Mouse (Mus musculus): ENCODE measurements at regions not wholly inside any gene's neighbourhood (a gene's known extent, or its start where the extent isn't known, plus 50 kb on each side); places are given as distances from the start of the nearest gene placed in this dataset.

GRCm38 (mm10) chr7:73124976-73125375, 250.3 kb upstream of the Rgma start:
- H3K27me3 ChIP-seq (ENCODE audit: control insufficient read depth, insufficient read depth, low read length), result no peaks in the 10 kb centered on the region
- H3K4me2 ChIP-seq (ENCODE audit: low read depth, low read length), result no peak overlapping the region
- ATAC-seq (replicated peaks; ENCODE audit: insufficient number of reproducible peaks, low FRiP score, low TSS enrichment, low read depth), result no peak
- 86% methylated on average over 2 of the region's 2 CpGs for WGBS
- H3K4me1 ChIP-seq (ENCODE audit: control insufficient read depth, insufficient read depth, low read length), result peaks cover 6% of the 10 kb centered on the region
- no peak overlapping the region for H3K27ac ChIP-seq (replicated peaks; ENCODE audit: low read depth, low read length)
- no peaks in the 10 kb centered on the region for H3K36me3 ChIP-seq (replicated peaks; ENCODE audit: control insufficient read depth, insufficient read depth, low read depth, low read length)
- H3K9me3 ChIP-seq (replicated peaks; ENCODE audit: control insufficient read depth, low read length), result no peaks in the 10 kb centered on the region
- H3K4me3 ChIP-seq (ENCODE audit: low read depth, low read length), result no peak overlapping the region
- no peak for DNase-seq (ENCODE audit: low spot score)
- no peak overlapping the region for H3K9ac ChIP-seq (replicated peaks; ENCODE audit: low read length)

- Histone ChIP-seq H3K27ac (replicated peaks; ENCODE audit: low read depth, low read length) (no peak overlapping the region), H3K9me3 (replicated peaks; ENCODE audit: control insufficient read depth, low read length) (no peaks in the 10 kb centered on the region), H3K4me3 (ENCODE audit: low read depth, low read length) (no peak overlapping the region), H3K9ac (replicated peaks; ENCODE audit: low read length) (no peak overlapping the region), H3K4me1 (ENCODE audit: control insufficient read depth, insufficient read depth, low read length) (peaks cover 6% of the 10 kb centered on the region), H3K4me2 (ENCODE audit: low read depth, low read length) (no peak overlapping the region; the same call in 1 of the 2 replicates), H3K27me3 (ENCODE audit: control insufficient read depth, insufficient read depth, low read length) (no peaks in the 10 kb centered on the region), H3K36me3 (replicated peaks; ENCODE audit: control insufficient read depth, insufficient read depth, low read depth, low read length) (no peaks in the 10 kb centered on the region)
- DNase-seq (ENCODE audit: low spot score) (peak; percentile 64), ATAC-seq (replicated peaks; ENCODE audit: insufficient number of reproducible peaks, low FRiP score, low TSS enrichment, low read depth) (no peak)
- WGBS, result 7% methylated on average over 11 of the region's 11 CpGs
Measured at GRCm38 (mm10) chr7:73125864-73126263, 249.4 kb upstream of the Rgma start.

GRCm38 (mm10) chr7:73135786-73136185, 239.5 kb upstream of the Rgma start:
- DNase-seq (ENCODE audit: low spot score), result no peak
- Histone ChIP-seq H3K4me3 (ENCODE audit: low read depth, low read length) (no peak overlapping the region), H3K27ac (replicated peaks; ENCODE audit: low read depth, low read length) (no peak overlapping the region), H3K9me3 (replicated peaks; ENCODE audit: control insufficient read depth, low read length) (no peaks in the 10 kb centered on the region), H3K4me2 (ENCODE audit: low read depth, low read length) (no peak overlapping the region), H3K27me3 (ENCODE audit: control insufficient read depth, insufficient read depth, low read length) (no peaks in the 10 kb centered on the region), H3K36me3 (replicated peaks; ENCODE audit: control insufficient read depth, insufficient read depth, low read depth, low read length) (no peaks in the 10 kb centered on the region), H3K9ac (replicated peaks; ENCODE audit: low read length) (no peak overlapping the region), H3K4me1 (ENCODE audit: control insufficient read depth, insufficient read depth, low read length) (no peaks in the 10 kb centered on the region)
- ATAC-seq (replicated peaks; ENCODE audit: insufficient number of reproducible peaks, low FRiP score, low TSS enrichment, low read depth), result no peak
- WGBS, result 79% methylated on average over 6 of the region's 6 CpGs

- H3K9me3 ChIP-seq (replicated peaks; ENCODE audit: control insufficient read depth, low read length), result no peaks in the 10 kb centered on the region
- peak; percentile 35 for DNase-seq (ENCODE audit: low spot score)
- no peak overlapping the region for H3K4me3 ChIP-seq (ENCODE audit: low read depth, low read length)
- 21% methylated on average over 5 of the region's 5 CpGs for WGBS
- no peaks in the 10 kb centered on the region for H3K36me3 ChIP-seq (replicated peaks; ENCODE audit: control insufficient read depth, insufficient read depth, low read depth, low read length)
- no peak overlapping the region for H3K9ac ChIP-seq (replicated peaks; ENCODE audit: low read length)
- H3K27ac ChIP-seq (replicated peaks; ENCODE audit: low read depth, low read length), result no peak overlapping the region
- H3K4me2 ChIP-seq (ENCODE audit: low read depth, low read length), result no peak overlapping the region
- H3K4me1 ChIP-seq (ENCODE audit: control insufficient read depth, insufficient read depth, low read length), result no peaks in the 10 kb centered on the region
- ATAC-seq (replicated peaks; ENCODE audit: insufficient number of reproducible peaks, low FRiP score, low TSS enrichment, low read depth), result no peak
- no peaks in the 10 kb centered on the region for H3K27me3 ChIP-seq (ENCODE audit: control insufficient read depth, insufficient read depth, low read length)
Measured at GRCm38 (mm10) chr7:73138269-73138668, 237.0 kb upstream of the Rgma start.

GRCm38 (mm10) chr7:73138861-73139493, 236.3 kb upstream of the Rgma start:
- Histone ChIP-seq H3K9ac (replicated peaks; ENCODE audit: low read length) (no peak overlapping the region), H3K4me3 (ENCODE audit: low read depth, low read length) (no peak overlapping the region), H3K9me3 (replicated peaks; ENCODE audit: control insufficient read depth, low read length) (no peaks in the 10 kb centered on the region), H3K4me1 (ENCODE audit: control insufficient read depth, insufficient read depth, low read length) (no peaks in the 10 kb centered on the region), H3K36me3 (replicated peaks; ENCODE audit: control insufficient read depth, insufficient read depth, low read depth, low read length) (no peaks in the 10 kb centered on the region), H3K27me3 (ENCODE audit: control insufficient read depth, insufficient read depth, low read length) (no peaks in the 10 kb centered on the region), H3K4me2 (ENCODE audit: low read depth, low read length) (no peak overlapping the region), H3K27ac (replicated peaks; ENCODE audit: low read depth, low read length) (no peak overlapping the region)
- WGBS, result 17% methylated on average over 8 of the region's 8 CpGs
- peak; percentile 60 for ATAC-seq (replicated peaks; ENCODE audit: insufficient number of reproducible peaks, low FRiP score, low TSS enrichment, low read depth)
- DNase-seq (ENCODE audit: low spot score), result no peak

- no peak overlapping the region for H3K27ac ChIP-seq (replicated peaks; ENCODE audit: low read depth, low read length)
- no peak overlapping the region for H3K9ac ChIP-seq (replicated peaks; ENCODE audit: low read length)
- H3K27me3 ChIP-seq (ENCODE audit: control insufficient read depth, insufficient read depth, low read length), result no peaks in the 10 kb centered on the region
- DNase-seq (ENCODE audit: low spot score) (no peak), ATAC-seq (replicated peaks; ENCODE audit: insufficient number of reproducible peaks, low FRiP score, low TSS enrichment, low read depth) (no peak)
- no peaks in the 10 kb centered on the region for H3K9me3 ChIP-seq (replicated peaks; ENCODE audit: control insufficient read depth, low read length)
- no peaks in the 10 kb centered on the region for H3K4me1 ChIP-seq (ENCODE audit: control insufficient read depth, insufficient read depth, low read length)
- H3K4me3 ChIP-seq (ENCODE audit: low read depth, low read length), result no peak overlapping the region
- no peaks in the 10 kb centered on the region for H3K36me3 ChIP-seq (replicated peaks; ENCODE audit: control insufficient read depth, insufficient read depth, low read depth, low read length)
- WGBS, result 31% methylated on average over 6 of the region's 6 CpGs
- no peak overlapping the region for H3K4me2 ChIP-seq (ENCODE audit: low read depth, low read length)
Measured at GRCm38 (mm10) chr7:73139901-73140300, 235.4 kb upstream of the Rgma start.

- no peaks in the 10 kb centered on the region for H3K4me1 ChIP-seq (ENCODE audit: control insufficient read depth, insufficient read depth, low read length)
- no peak overlapping the region for H3K4me2 ChIP-seq (ENCODE audit: low read depth, low read length)
- H3K9me3 ChIP-seq (replicated peaks; ENCODE audit: control insufficient read depth, low read length), result no peaks in the 10 kb centered on the region
- under 1% methylated on average over 5 of the region's 5 CpGs for WGBS
- H3K27ac ChIP-seq (replicated peaks; ENCODE audit: low read depth, low read length), result no peak overlapping the region
- DNase-seq (ENCODE audit: low spot score) (peak; percentile 74), ATAC-seq (replicated peaks; ENCODE audit: insufficient number of reproducible peaks, low FRiP score, low TSS enrichment, low read depth) (peak; percentile 61; the same call in 1 of the 2 replicates)
- no peak overlapping the region for H3K4me3 ChIP-seq (ENCODE audit: low read depth, low read length)
- H3K27me3 ChIP-seq (ENCODE audit: control insufficient read depth, insufficient read depth, low read length), result no peaks in the 10 kb centered on the region
- no peak overlapping the region for H3K9ac ChIP-seq (replicated peaks; ENCODE audit: low read length)
- no peaks in the 10 kb centered on the region for H3K36me3 ChIP-seq (replicated peaks; ENCODE audit: control insufficient read depth, insufficient read depth, low read depth, low read length)
Measured at GRCm38 (mm10) chr7:73141167-73141566, 234.1 kb upstream of the Rgma start.

- H3K36me3 ChIP-seq (replicated peaks; ENCODE audit: control insufficient read depth, insufficient read depth, low read depth, low read length), result no peaks in the 10 kb centered on the region
- H3K4me3 ChIP-seq (ENCODE audit: low read depth, low read length), result no peak overlapping the region
- H3K4me2 ChIP-seq (ENCODE audit: low read depth, low read length), result no peak overlapping the region
- ATAC-seq (replicated peaks; ENCODE audit: insufficient number of reproducible peaks, low FRiP score, low TSS enrichment, low read depth) (no peak), DNase-seq (ENCODE audit: low spot score) (no peak)
- H3K27ac ChIP-seq (replicated peaks; ENCODE audit: low read depth, low read length), result no peak overlapping the region
- no peaks in the 10 kb centered on the region for H3K27me3 ChIP-seq (ENCODE audit: control insufficient read depth, insufficient read depth, low read length)
- 82% methylated on average over 11 of the region's 11 CpGs for WGBS
- no peaks in the 10 kb centered on the region for H3K4me1 ChIP-seq (ENCODE audit: control insufficient read depth, insufficient read depth, low read length)
- H3K9me3 ChIP-seq (replicated peaks; ENCODE audit: control insufficient read depth, low read length), result no peaks in the 10 kb centered on the region
- no peak overlapping the region for H3K9ac ChIP-seq (replicated peaks; ENCODE audit: low read length)
Measured at GRCm38 (mm10) chr7:73143902-73144301, 231.4 kb upstream of the Rgma start.

Data from embryonic facial prominence, embryonic 11.5 days (tissue).